Mouse (Mus musculus) limb, embryonic 13.5 days (tissue): ENCODE data around the gene Chaf1b. TPM values are rescaled to one million over a fixed set of nuclear protein-coding genes. Genes with fewer than 3 reads are reported as not detected.

Source experiments
- ATAC-seq: fragments of 200-750 bp; cut with Nextera tagmentation; 2 replicates; pipeline ENCODE4 v1.8.0; 2017; ENCODE audit warnings: low read depth, moderate number of reproducible peaks, moderate TSS enrichment; ENCODE audit not compliant: low FRiP score
- H3K27ac ChIP-seq: fragments of 300-500 bp; sonication (generic); 2 replicates; pipeline ENCODE4 v1.5.1; 2015; ENCODE audit warnings: inconsistent platforms, mild to moderate bottlenecking, moderate library complexity
- H3K27me3 ChIP-seq: fragments of 300-500 bp; sonication (generic); 2 replicates; pipeline ENCODE4 v1.6.1; 2015; ENCODE audit warnings: mild to moderate bottlenecking, inconsistent platforms
- H3K36me3 ChIP-seq: fragments of 300-500 bp; sonication (generic); 2 replicates; pipeline ENCODE4 v1.6.1; 2015; ENCODE audit warnings: inconsistent platforms, mild to moderate bottlenecking, moderate library complexity
- H3K4me1 ChIP-seq: fragments of 300-500 bp; sonication (generic); 2 replicates; pipeline ENCODE4 v1.6.1; 2015; ENCODE audit warnings: inconsistent platforms
- H3K4me2 ChIP-seq: fragments of 300-500 bp; sonication (generic); replicated peaks from 2 replicates; pipeline ENCODE4 v1.6.1; 2015; ENCODE audit warnings: inconsistent platforms, mild to moderate bottlenecking, moderate library complexity
- H3K4me3 ChIP-seq: fragments of 300-500 bp; sonication (generic); 2 replicates; pipeline ENCODE4 v1.5.1; 2015; ENCODE audit warnings: moderate library complexity, mild to moderate bottlenecking, inconsistent platforms
- H3K9ac ChIP-seq: fragments of 300-500 bp; sonication (generic); 2 replicates; pipeline ENCODE4 v1.6.1; 2015; ENCODE audit warnings: mild to moderate bottlenecking, inconsistent platforms
- H3K9me3 ChIP-seq: fragments of 300-500 bp; sonication (generic); 2 replicates; pipeline ENCODE4 v1.6.1; 2016; ENCODE audit warnings: inconsistent platforms
- WGBS: fragments of 180-500 bp; shearing (Covaris S2); methylation state at CpG from one replicate; pipeline ENCODE4 v1.1.7; 2015; 5-methylcytosine and 5-hydroxymethylcytosine counted together
- polyA plus RNA-seq: library from polyadenylated mRNA; unstranded; fragments of >200 nt; fragmentation: Nextera tagmentation; extraction: Ambion mirVana; gene quantifications from 2 replicates; pipeline ENCODE4 v1.2.1, GENCODE M21; 2015

Chaf1b gene
- polyA plus RNA-seq, 1 experiment from 2014 or later: 75.1 TPM

DNA sequence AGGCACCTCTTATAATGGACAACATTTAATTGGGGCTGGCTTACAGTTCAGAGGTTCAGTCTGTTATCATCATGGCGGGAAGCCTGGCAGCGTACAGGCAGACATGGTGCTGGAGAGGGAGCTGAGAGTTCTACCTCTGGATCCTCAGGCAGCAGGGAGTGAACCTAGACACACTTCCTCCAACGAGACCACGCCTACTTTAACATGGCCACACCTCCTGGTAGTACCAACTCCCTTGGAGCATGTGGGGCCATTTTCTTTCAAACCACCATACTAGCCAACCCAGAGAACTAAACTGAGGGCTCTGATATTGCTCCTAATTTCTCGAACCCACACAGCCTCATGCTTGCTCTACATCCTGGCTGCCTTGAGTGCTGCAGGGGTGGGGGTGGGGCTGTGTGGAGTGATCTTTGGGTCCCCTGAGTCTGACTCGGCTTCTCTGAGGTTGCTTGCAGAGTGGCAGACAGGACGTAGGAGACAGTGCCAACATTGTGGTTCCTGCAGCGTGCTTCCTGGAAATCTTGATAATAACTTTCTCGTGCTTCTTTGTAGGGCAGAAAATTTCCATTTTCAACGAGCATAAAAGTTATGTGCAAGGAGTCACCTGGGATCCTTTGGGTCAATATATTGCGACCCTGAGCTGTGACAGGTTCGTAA, 7.4 kb downstream of the Chaf1b start:
- no peak for ATAC-seq
- no peak overlapping the region for H3K4me2 ChIP-seq
- no peak overlapping the region for H3K4me3 ChIP-seq
- H3K9me3 ChIP-seq: no peaks in the 10 kb centered on the region
- H3K27ac ChIP-seq: no peak overlapping the region
- 82% methylated on average over 12 of the region's 12 CpGs for WGBS
- H3K27me3 ChIP-seq: no peaks in the 10 kb centered on the region
- peaks cover 5% of the 10 kb centered on the region for H3K4me1 ChIP-seq
- H3K9ac ChIP-seq: no peak overlapping the region
- H3K36me3 ChIP-seq: peaks cover 94% of the 10 kb centered on the region

DNA sequence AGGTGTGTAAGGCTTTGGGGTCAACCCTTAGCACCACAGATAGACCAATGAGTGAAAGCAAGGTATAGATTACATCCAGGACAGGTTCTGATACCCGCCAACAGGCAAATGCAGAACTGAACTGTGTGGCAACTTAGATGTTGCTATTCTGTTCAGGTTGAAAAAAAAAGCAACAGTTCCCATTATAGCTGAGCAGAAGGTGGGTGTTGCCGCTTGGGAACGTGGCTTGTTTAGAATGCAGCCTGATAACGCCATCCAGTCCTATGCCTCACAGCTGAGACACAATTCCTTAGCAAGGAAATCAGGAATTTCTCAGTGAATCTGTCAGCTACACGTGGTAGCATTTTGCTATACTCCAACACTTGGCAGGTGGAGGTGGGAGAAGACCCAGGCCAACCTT, 9.6 kb downstream of the Chaf1b start:
- Histone ChIP-seq H3K9me3 (no peaks in the 10 kb centered on the region), H3K4me2 (no peak overlapping the region), H3K4me3 (no peak overlapping the region), H3K27me3 (no peaks in the 10 kb centered on the region), H3K9ac (no peak overlapping the region), H3K4me1 (no peaks in the 10 kb centered on the region), H3K27ac (no peak overlapping the region), H3K36me3 (peaks cover 79% of the 10 kb centered on the region)
- no peak for ATAC-seq
- 92% methylated on average over 5 of the region's 5 CpGs for WGBS

- Histone ChIP-seq H3K27ac (no peak overlapping the region), H3K4me3 (no peak overlapping the region), H3K9ac (no peak overlapping the region), H3K9me3 (no peaks in the 10 kb centered on the region), H3K27me3 (no peaks in the 10 kb centered on the region), H3K36me3 (peaks cover 72% of the 10 kb centered on the region), H3K4me2 (no peak overlapping the region), H3K4me1 (peaks cover 7% of the 10 kb centered on the region; the same call in 1 of the 2 replicates)
- 77% methylated on average over 6 of the region's 6 CpGs for WGBS
- ATAC-seq: no peak
Measured at GRCm38 (mm10) chr16:93903027-93903426, 19.3 kb downstream of the Chaf1b start.

GRCm38 (mm10) chr16:93906156-93907014, 22.7 kb downstream of the Chaf1b start:
- Histone ChIP-seq H3K4me2 (no peak overlapping the region), H3K36me3 (peaks cover 44% of the 10 kb centered on the region), H3K9me3 (no peaks in the 10 kb centered on the region), H3K27ac (0 out of 2 replicates have a peak overlapping the region, but pooled peaks have one; percentile 1), H3K4me1 (peaks cover 7% of the 10 kb centered on the region; the same call in 1 of the 2 replicates), H3K9ac (no peak overlapping the region), H3K27me3 (no peaks in the 10 kb centered on the region), H3K4me3 (no peak overlapping the region)
- peak; percentile 28; the same call in 1 of the 2 replicates for ATAC-seq
- 68% methylated on average over 11 of the region's 11 CpGs for WGBS

- H3K27me3 ChIP-seq: no peaks in the 10 kb centered on the region
- H3K4me1 ChIP-seq: peaks cover 13% of the 10 kb centered on the region
- H3K4me2 ChIP-seq: no peak overlapping the region
- peaks cover 30% of the 10 kb centered on the region for H3K36me3 ChIP-seq
- H3K9ac ChIP-seq: no peak overlapping the region
- no peaks in the 10 kb centered on the region for H3K9me3 ChIP-seq
- no peak overlapping the region for H3K27ac ChIP-seq
- H3K4me3 ChIP-seq: no peak overlapping the region
- ATAC-seq: no peak
- WGBS: 82% methylated on average over 5 of the region's 5 CpGs
Measured at GRCm38 (mm10) chr16:93907761-93908160, 24.1 kb downstream of the Chaf1b start.

GRCm38 (mm10) chr16:93908196-93908595, 24.5 kb downstream of the Chaf1b start:
- ATAC-seq: no peak
- H3K9ac ChIP-seq: no peak overlapping the region
- H3K4me1 ChIP-seq: peaks cover 13% of the 10 kb centered on the region
- H3K27me3 ChIP-seq: no peaks in the 10 kb centered on the region
- H3K4me2 ChIP-seq: no peak overlapping the region
- no peak overlapping the region for H3K4me3 ChIP-seq
- 89% methylated on average over 8 of the region's 8 CpGs for WGBS
- no peak overlapping the region for H3K27ac ChIP-seq
- no peaks in the 10 kb centered on the region for H3K9me3 ChIP-seq
- H3K36me3 ChIP-seq: peaks cover 26% of the 10 kb centered on the region

DNA sequence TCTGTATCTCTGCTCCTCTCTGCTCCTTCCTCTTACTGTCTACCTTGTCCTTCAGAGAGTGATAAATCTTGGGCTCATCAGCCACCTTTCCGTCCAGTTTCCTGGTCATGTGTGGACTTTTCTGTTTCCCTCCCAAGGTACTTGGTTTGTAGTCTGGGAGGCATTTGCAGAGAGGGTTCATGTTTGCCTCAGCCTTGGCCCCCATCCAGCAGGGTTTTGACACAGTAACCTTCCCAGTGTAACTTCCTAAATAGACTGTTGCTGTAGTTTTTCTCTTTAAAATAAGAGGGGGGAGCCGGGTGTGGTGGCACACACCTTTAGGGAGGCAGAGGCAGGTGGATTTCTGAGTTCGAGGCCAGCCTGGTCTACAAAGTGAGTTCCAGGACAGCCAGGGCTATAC, 26.2 kb downstream of the Chaf1b start:
- Histone ChIP-seq H3K36me3 (peaks cover 11% of the 10 kb centered on the region), H3K27me3 (no peaks in the 10 kb centered on the region), H3K4me2 (no peak overlapping the region), H3K9me3 (no peaks in the 10 kb centered on the region), H3K27ac (no peak overlapping the region), H3K4me1 (peaks cover 21% of the 10 kb centered on the region), H3K9ac (no peak overlapping the region), H3K4me3 (no peak overlapping the region)
- 85% methylated on average over 3 of the region's 3 CpGs for WGBS
- no peak for ATAC-seq

DNA sequence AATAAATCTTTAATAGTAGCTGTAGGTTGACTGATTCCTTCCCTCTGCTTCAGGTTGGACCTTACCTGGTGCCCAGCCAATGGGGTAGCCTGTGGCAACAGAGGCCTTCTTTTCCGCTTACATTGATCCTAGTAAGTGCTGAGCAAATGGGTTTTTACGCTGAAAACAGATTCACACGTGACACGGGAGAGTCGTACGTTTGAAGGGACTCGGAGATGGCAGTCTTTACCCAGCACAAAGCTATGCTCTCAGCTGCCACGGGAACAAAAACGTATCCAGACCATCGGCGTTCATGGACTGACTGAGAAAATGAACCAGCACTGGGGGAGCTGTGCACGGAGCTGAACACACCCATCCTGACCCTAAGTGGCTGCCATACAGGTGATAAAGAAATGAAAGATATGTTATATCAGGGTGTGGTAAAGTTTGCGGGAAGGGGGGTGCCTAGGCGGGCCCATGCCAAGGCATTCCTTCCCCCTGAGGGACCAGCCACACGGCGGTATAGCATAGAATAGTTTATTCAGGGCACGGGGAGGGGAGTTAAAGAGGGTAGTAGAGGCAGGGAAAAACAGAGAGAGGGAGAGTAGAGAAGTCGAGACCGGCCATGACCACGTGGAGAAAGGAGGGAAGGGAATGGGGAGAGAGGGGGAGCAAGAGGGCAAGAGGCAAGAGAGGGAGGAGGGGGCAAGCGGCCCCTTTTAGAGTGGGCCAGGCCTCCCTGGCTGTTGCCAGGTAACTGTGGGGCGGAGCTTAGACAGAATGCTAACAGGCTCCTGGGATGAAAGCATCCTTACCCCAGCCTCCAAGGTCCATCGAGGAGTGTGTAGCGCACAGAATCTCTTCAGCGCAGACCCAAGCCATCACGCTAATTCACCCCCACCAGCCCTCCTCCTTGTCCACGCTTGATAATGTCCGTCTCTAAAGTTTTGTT, 27.3 kb downstream of the Chaf1b start:
- Histone ChIP-seq H3K9ac (no peak overlapping the region), H3K27ac (no peak overlapping the region), H3K9me3 (no peaks in the 10 kb centered on the region), H3K27me3 (no peaks in the 10 kb centered on the region), H3K4me3 (no peak overlapping the region), H3K36me3 (peaks cover 3% of the 10 kb centered on the region), H3K4me2 (no peak overlapping the region), H3K4me1 (peaks cover 21% of the 10 kb centered on the region)
- 73% methylated on average over 28 of the region's 28 CpGs for WGBS
- ATAC-seq: no peak

GRCm38 (mm10) chr16:93912158-93912557, 28.5 kb downstream of the Chaf1b start:
- Histone ChIP-seq H3K27me3 (no peaks in the 10 kb centered on the region), H3K36me3 (no peaks in the 10 kb centered on the region), H3K27ac (no peak overlapping the region), H3K4me3 (no peak overlapping the region), H3K9me3 (no peaks in the 10 kb centered on the region), H3K9ac (no peak overlapping the region), H3K4me1 (peaks cover 14% of the 10 kb centered on the region), H3K4me2 (no peak overlapping the region)
- 52% methylated on average over 5 of the region's 5 CpGs for WGBS
- ATAC-seq: no peak

DNA sequence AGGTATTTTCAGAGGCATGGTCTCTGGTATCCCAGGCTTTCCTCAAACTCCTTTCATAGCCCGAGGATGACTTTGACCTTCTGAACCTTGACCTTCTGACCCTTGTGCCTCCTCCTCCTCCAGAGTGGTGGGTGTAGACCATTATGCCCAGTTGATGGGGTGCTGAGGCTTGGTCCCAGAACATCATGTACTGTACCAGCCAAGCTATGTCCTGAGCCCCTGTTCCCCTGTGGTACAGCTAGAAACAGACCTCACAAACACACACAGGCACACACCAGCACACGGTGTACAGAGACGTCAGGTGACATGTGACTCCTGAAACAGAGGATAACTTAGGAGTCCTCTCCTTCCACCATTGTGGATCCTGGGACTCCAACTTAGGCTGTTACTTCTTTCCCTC, 29.1 kb downstream of the Chaf1b start:
- no peak overlapping the region for H3K4me2 ChIP-seq
- H3K27me3 ChIP-seq: no peaks in the 10 kb centered on the region
- peaks cover 17% of the 10 kb centered on the region for H3K4me1 ChIP-seq
- H3K4me3 ChIP-seq: no peak overlapping the region
- H3K9ac ChIP-seq: no peak overlapping the region
- no peak for ATAC-seq
- 68% methylated on average over 3 of the region's 3 CpGs for WGBS
- no peaks in the 10 kb centered on the region for H3K9me3 ChIP-seq
- H3K27ac ChIP-seq: no peak overlapping the region
- H3K36me3 ChIP-seq: no peaks in the 10 kb centered on the region

DNA sequence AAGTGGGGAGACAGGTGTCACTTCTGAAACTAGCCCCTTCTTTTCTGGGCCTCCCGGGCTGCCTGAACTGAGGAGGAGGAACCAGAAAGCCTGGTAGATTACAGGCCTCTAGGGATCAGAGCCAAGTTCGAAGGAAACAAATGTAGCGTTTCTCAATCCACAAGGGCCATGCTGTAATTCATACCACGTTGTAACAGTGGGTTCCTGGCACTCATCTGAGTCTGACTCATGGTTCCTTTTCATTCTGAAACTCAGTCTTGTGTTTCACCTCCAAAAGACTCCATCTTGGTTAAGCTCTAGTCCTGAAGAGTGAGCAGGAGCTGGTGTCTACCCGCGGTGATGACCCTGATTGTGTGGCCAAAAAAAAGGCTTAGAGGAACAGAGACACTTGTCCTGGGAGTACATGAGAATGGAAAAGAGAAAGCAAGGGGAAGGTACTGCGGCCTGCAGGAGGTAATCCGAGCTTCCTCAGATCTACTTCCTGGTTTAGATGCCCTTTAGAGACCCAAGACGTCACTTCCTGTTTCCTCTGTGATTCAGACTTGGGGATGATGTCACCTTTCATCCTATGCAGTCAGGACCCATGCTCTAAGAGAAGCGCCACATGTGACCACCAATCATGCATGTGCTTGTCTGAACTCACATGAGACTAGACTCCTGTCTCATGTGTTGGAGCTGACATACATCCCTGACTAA, 30.3 kb downstream of the Chaf1b start:
- Histone ChIP-seq H3K27me3 (no peaks in the 10 kb centered on the region), H3K27ac (no peak overlapping the region), H3K9me3 (no peaks in the 10 kb centered on the region), H3K36me3 (no peaks in the 10 kb centered on the region), H3K4me3 (no peak overlapping the region), H3K4me2 (no peak overlapping the region), H3K9ac (no peak overlapping the region), H3K4me1 (peaks cover 19% of the 10 kb centered on the region)
- WGBS: 66% methylated on average over 10 of the region's 10 CpGs
- no peak for ATAC-seq
